Mouse (Mus musculus) layer of hippocampus, postnatal 14 days (tissue): Measurements from ENCODE around the gene Zfand3. TPM values are rescaled to one million over a fixed set of nuclear protein-coding genes. Genes with fewer than 3 reads are reported as not detected.

ENCODE experiments used
- DNase-seq, 2 experiments: peaks; one replicate each; pipeline ENCODE4 v3.0.0; 2021 to 2022; ENCODE audit warnings: low spot score in 2 of 2, mixed read lengths in 1 of 2
- total RNA-seq, 2 experiments: library from RNA; stranded (reverse); gene quantifications; 2 replicates each; pipeline ENCODE4 v1.2.3; 2021

Gene Zfand3
- total RNA-seq, 2 experiments from 2014 or later, result 117 to 122 TPM

GRCm38 (mm10) chr17:30046654-30047053, 42.1 kb downstream of the Zfand3 start:
- no peak for DNase-seq

GRCm38 (mm10) chr17:30051523-30052346, 47.2 kb downstream of the Zfand3 start:
- no peak for DNase-seq

GRCm38 (mm10) chr17:30052347-30052742, 47.8 kb downstream of the Zfand3 start:
- DNase-seq, result no peak

- DNase-seq, result peak in 1 of 2 experiments; percentile 33
These were observed 48.9 kb downstream of the Zfand3 start for GRCm38 (mm10) chr17:30053463-30053862.

- no peak for DNase-seq
These were observed 49.3 kb downstream of the Zfand3 start for GRCm38 (mm10) chr17:30053871-30054270.

- no peak for DNase-seq
These were observed 51.7 kb downstream of the Zfand3 start for GRCm38 (mm10) chr17:30056226-30056625.

- no peak for DNase-seq
These were observed 54.1 kb downstream of the Zfand3 start for GRCm38 (mm10) chr17:30058594-30058993.

GRCm38 (mm10) chr17:30059066-30059465, 54.5 kb downstream of the Zfand3 start:
- no peak for DNase-seq

- no peak for DNase-seq
These were observed 56.7 kb downstream of the Zfand3 start for GRCm38 (mm10) chr17:30061100-30061837.

- no peak for DNase-seq
These were observed 59.3 kb downstream of the Zfand3 start for GRCm38 (mm10) chr17:30063849-30064248.

- no peak for DNase-seq
These were observed 60.2 kb downstream of the Zfand3 start for GRCm38 (mm10) chr17:30064746-30065145.

GRCm38 (mm10) chr17:30069776-30070175, 65.2 kb downstream of the Zfand3 start:
- DNase-seq, result no peak

GRCm38 (mm10) chr17:30070631-30071030, 66.1 kb downstream of the Zfand3 start:
- no peak for DNase-seq

GRCm38 (mm10) chr17:30072613-30073012, 68.1 kb downstream of the Zfand3 start:
- DNase-seq, result no peak

- no peak for DNase-seq
These were observed 71.4 kb downstream of the Zfand3 start for GRCm38 (mm10) chr17:30075896-30076295.

- no peak for DNase-seq
These were observed 79.5 kb downstream of the Zfand3 start for GRCm38 (mm10) chr17:30084007-30084406.

GRCm38 (mm10) chr17:30086695-30087094, 82.2 kb downstream of the Zfand3 start:
- DNase-seq, result no peak

- DNase-seq, result no peak
These were observed 83.9 kb downstream of the Zfand3 start for GRCm38 (mm10) chr17:30088431-30088830.

- no peak for DNase-seq
These were observed 85.9 kb downstream of the Zfand3 start for GRCm38 (mm10) chr17:30090416-30090815.

GRCm38 (mm10) chr17:30093148-30093749, 88.7 kb downstream of the Zfand3 start:
- DNase-seq, result no peak

GRCm38 (mm10) chr17:30097156-30097555, 92.6 kb downstream of the Zfand3 start:
- DNase-seq, result no peak

- no peak for DNase-seq
These were observed 93.1 kb downstream of the Zfand3 start for GRCm38 (mm10) chr17:30097677-30098076.
